Mouse (Mus musculus): ENCODE results near the gene Oscp1. TPM values are rescaled to one million over a fixed set of nuclear protein-coding genes. Genes with fewer than 3 reads are reported as not detected.

Gene Oscp1
- total RNA-seq, 2 experiments from 2014 or later = 4.9 to 5.9 TPM

GRCm38 (mm10) chr4:126110374-126111152 is 52.2 kb downstream of the Oscp1 start:
- DNase-seq = peak; percentile 87

- peak; percentile 54 for DNase-seq
Measured at GRCm38 (mm10) chr4:126111153-126111549, 52.8 kb downstream of the Oscp1 start.

GRCm38 (mm10) chr4:126113243-126113642 is 54.9 kb downstream of the Oscp1 start:
- no peak for DNase-seq

GRCm38 (mm10) chr4:126113943-126114342 is 55.6 kb downstream of the Oscp1 start:
- peak; percentile 79 for DNase-seq

- DNase-seq = no peak
Measured at GRCm38 (mm10) chr4:126115411-126115810, 57.0 kb downstream of the Oscp1 start.

- DNase-seq = no peak
Measured at GRCm38 (mm10) chr4:126115871-126116521, 57.6 kb downstream of the Oscp1 start.

GRCm38 (mm10) chr4:126117116-126117515 is 58.8 kb downstream of the Oscp1 start:
- DNase-seq = no peak

- DNase-seq = no peak
Measured at GRCm38 (mm10) chr4:126118651-126119050, 60.3 kb downstream of the Oscp1 start.

GRCm38 (mm10) chr4:126119051-126119450 is 60.7 kb downstream of the Oscp1 start:
- DNase-seq = no peak

GRCm38 (mm10) chr4:126120052-126120451 is 61.7 kb downstream of the Oscp1 start:
- no peak for DNase-seq

GRCm38 (mm10) chr4:126120506-126120905 is 62.1 kb downstream of the Oscp1 start:
- DNase-seq = no peak

- no peak for DNase-seq
Measured at GRCm38 (mm10) chr4:126123309-126124040, 65.1 kb downstream of the Oscp1 start.

GRCm38 (mm10) chr4:126130502-126130901 is 72.1 kb downstream of the Oscp1 start:
- DNase-seq = peak; percentile 44

- peak; percentile 54 for DNase-seq
Measured at GRCm38 (mm10) chr4:126131290-126132121, 73.1 kb downstream of the Oscp1 start.

GRCm38 (mm10) chr4:126132636-126133264 is 74.4 kb downstream of the Oscp1 start:
- no peak for DNase-seq

GRCm38 (mm10) chr4:126134236-126134635 is 75.9 kb downstream of the Oscp1 start:
- no peak for DNase-seq

- DNase-seq = no peak
Measured at GRCm38 (mm10) chr4:126134639-126135038, 76.3 kb downstream of the Oscp1 start.

- DNase-seq = no peak
Measured at GRCm38 (mm10) chr4:126137773-126138172, 79.4 kb downstream of the Oscp1 start.

- no peak for DNase-seq
Measured at GRCm38 (mm10) chr4:126141021-126141420, 82.7 kb downstream of the Oscp1 start.
